Mouse (Mus musculus) fat pad, adult 2 months (tissue): ENCODE results near the gene Plxna4.

Source experiments
- DNase-seq: peaks from one replicate; pipeline ENCODE4 v3.0.0-alpha.2; 2011; ENCODE audit warnings: low read depth, low spot score; ENCODE audit errors: extremely low read depth

Gene Plxna4

GRCm38 (mm10) chr6:32261339-32261738, 326.7 kb downstream of the Plxna4 start:
- no peak for DNase-seq

DNA sequence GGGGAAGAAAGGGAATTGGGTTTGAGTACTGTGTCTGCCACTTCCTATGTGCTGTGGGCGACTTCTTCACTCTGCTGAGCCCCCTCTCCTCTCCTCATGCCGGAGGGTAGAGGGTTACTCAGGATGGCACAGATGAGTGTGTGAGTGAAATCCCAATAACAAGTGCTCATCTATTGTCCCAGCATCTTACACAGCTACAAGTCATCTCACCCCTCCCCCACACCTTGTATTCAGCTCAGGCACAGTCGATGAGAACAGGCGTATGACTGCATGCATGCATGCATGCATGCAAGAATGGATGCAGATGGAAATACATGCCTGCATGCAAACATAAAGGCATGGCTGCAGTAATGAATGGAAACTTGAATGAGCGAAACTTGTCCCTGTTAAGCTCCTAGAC, 327.7 kb downstream of the Plxna4 start:
- DNase-seq: no peak

GRCm38 (mm10) chr6:32255191-32255590, 332.8 kb downstream of the Plxna4 start:
- no peak for DNase-seq

DNA sequence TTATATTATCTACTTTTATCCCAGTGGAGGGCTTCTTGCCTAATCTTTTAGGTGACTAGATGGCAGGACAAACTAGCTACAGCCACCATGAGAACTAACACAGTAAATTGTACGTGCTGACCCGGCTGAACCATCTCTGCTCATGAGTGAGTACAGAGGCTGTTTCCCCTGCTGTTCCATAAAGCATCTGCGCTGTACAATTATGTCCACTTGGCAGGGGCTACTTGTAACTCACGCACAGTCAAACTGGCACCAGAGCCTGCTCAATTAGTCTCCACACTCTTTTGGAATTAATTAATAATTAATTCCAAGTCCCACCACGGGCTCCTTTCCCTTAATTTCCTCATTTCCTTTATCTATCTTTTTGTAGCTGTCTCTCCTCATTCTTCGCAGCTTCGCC, 335.8 kb downstream of the Plxna4 start:
- no peak for DNase-seq

- DNase-seq: no peak
Measured at GRCm38 (mm10) chr6:32251674-32252073, 336.3 kb downstream of the Plxna4 start.

- DNase-seq: no peak
Measured at GRCm38 (mm10) chr6:32246036-32246435, 342.0 kb downstream of the Plxna4 start.

DNA sequence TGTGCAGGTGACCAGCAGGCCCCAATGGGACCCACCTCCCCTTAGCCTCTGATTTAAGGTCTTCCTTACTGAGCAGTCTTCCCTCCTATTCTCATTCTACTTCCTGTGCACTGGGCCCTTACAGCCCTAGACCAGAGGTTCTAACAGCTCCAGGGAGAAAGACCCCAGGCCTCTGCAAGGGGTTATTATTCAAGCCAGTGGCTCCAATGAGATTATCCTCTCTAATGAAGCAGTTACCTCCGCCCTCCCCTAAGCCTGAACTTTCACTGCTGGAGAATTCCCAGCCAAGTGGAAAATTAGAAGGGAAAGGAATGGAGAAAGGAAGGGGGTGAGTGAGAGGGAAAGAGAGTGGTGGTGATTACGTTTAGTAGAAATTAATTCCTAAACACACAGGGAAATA, 345.0 kb downstream of the Plxna4 start:
- DNase-seq: no peak

DNA sequence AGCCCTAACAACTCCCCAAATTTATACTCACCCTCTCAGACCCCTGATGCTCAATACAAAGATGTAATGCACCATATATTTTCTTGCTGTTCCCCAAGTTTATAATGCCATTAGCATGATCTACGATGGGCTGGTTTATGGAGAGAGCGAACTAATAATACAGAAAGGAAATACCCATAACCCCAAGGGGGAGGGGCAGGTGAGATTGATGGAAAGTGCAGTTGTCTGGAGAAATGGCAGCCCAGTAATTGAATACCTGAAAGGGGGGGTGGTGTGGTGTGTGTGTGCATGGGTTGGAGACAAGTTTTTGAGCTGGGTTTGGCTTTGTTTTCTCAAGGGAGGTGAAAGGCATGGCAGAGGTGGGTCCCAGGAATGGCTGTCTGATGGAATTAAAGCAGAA, 356.6 kb downstream of the Plxna4 start:
- DNase-seq: no peak

DNA sequence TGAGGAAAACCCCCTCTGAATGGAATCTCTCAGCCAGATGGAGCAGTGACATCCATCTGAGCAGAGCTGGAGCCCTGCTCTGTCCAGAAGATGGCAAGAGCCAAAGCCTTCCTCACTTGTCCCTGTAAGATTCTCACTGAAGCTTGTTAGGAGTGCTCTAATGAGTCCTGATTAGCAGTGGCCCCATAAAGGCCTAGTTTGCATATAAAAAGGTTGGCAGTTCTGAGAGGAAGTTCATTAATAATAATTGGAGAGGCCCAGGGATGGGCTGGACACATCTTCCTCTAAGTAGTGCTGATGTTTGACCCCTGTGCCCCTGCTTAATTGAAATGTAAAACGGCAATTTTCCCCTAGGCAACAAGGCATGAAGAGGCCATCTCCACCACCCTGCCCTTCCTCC, 361.4 kb downstream of the Plxna4 start:
- DNase-seq: no peak

DNA sequence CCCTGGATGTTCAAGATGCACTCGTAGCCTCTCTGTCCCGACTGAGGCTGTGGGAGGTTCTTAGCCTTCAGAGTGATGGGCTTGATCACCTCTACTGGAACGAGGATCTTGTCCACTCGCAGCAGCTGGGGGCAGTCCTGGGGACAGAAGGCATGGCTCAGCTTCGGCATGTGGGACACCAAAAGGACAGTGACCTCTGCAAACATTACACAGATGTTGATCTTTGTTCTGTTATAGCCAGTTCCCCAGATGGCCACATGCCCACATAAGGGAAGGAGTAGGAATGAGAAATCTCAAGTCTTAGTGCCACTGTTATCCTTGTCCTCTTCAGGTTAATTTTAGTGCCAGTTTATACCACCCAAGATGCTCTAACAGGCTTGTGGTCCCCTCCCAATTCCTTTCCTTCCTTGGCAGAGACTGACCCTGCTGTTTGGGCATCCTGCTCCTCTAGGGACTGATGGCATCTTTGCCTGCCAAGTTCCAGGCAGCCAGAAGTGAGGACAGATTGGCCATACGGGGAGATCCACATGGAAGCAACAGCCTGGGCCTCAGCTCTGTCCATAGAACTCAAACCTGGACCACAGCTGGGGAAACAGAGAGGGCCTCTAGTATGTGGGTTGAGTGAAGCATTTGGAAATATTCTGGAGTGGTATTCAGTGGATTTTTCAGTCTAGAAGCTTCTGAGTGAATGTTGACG, 363.8 kb downstream of the Plxna4 start:
- no peak for DNase-seq

- no peak for DNase-seq
Measured at GRCm38 (mm10) chr6:32220765-32221164, 367.2 kb downstream of the Plxna4 start.

- no peak for DNase-seq
Measured at GRCm38 (mm10) chr6:32218544-32218943, 369.4 kb downstream of the Plxna4 start.

GRCm38 (mm10) chr6:32212439-32212838, 375.6 kb downstream of the Plxna4 start:
- no peak for DNase-seq

DNA sequence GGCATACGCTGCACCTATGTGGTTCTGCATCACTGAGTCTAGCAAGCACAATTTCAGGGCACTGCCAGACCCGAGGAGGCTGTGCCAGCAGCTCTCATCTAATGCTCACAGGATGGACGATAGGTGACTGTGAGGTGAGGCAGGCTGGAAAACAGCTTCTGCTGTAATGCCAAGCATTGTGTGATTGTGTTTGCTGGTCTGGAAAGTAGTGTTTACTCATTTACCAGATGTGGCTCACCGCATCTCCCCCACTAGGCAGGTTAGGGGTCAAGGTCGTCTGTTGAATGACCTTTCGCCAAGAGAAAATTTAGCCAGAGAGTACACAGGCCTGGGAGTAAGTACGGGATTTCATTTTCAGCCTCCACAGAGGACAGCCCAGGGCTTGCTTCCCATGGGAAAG, 377.9 kb downstream of the Plxna4 start:
- no peak for DNase-seq

- no peak for DNase-seq
Measured at GRCm38 (mm10) chr6:32208951-32209350, 379.0 kb downstream of the Plxna4 start.

DNA sequence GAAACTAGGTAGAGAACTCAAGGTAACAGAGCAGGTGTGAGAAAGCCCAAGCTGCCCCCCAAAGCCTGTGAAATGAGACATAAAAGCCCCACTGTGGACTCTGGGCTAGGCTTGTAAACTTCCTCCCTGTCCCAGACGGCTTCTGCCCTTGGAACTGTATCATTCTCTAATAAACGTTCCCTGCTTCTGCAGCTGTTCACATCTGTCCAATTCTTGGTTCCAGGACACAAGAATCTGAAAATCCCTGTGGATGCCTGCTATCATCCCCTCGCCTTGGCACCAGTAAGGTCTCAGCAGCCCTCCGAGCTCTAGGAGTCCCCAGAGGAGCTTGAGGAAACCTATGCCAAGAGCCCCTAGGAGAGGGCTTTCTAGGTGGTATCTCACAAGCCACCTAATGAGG, 383.7 kb downstream of the Plxna4 start:
- DNase-seq: no peak

DNA sequence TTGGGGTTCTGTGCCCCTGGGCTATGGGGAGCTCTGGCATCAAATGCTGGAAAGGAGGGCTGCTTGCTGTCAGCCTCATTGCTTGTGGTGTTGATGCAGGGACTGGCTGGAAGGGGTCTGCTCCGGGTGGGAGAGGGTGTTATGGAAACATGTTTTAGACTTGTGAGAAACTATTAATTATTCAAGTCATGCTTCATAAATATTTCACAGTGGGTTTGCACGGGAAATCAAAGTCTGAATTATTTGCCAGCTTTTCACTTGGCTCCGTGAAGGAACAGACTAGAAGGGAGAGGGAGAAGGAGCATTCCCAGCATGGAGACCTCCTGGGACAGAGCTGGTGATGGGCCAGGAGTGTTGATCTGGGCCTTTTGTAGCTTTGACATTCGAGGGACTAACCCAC, 384.6 kb downstream of the Plxna4 start:
- no peak for DNase-seq

- DNase-seq: no peak
Measured at GRCm38 (mm10) chr6:32202664-32203192, 385.3 kb downstream of the Plxna4 start.

DNA sequence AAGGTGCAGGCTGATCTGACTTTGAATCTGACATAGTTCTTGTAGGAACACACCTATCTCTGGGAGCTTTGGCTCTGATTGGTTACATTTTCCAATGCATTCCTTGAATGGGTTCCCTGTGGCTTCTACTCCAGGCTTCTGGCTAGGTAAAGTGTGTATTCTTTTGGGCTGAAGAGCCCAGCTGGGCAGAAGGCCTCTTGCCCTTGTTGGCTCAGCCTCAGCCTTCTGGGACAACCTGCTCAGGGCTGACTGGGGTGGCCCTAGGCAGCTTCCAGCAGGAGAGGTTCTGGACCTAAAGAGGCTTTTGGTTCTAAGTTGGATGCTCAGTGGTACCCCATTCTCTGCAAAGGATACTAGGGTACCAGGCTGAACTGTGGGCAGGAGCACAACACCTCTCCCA, 386.5 kb downstream of the Plxna4 start:
- DNase-seq: no peak

- DNase-seq: no peak
Measured at GRCm38 (mm10) chr6:32199616-32200015, 388.4 kb downstream of the Plxna4 start.

GRCm38 (mm10) chr6:32196913-32197312, 391.1 kb downstream of the Plxna4 start:
- DNase-seq: no peak

- DNase-seq: no peak
Measured at GRCm38 (mm10) chr6:32193046-32193445, 394.9 kb downstream of the Plxna4 start.

DNA sequence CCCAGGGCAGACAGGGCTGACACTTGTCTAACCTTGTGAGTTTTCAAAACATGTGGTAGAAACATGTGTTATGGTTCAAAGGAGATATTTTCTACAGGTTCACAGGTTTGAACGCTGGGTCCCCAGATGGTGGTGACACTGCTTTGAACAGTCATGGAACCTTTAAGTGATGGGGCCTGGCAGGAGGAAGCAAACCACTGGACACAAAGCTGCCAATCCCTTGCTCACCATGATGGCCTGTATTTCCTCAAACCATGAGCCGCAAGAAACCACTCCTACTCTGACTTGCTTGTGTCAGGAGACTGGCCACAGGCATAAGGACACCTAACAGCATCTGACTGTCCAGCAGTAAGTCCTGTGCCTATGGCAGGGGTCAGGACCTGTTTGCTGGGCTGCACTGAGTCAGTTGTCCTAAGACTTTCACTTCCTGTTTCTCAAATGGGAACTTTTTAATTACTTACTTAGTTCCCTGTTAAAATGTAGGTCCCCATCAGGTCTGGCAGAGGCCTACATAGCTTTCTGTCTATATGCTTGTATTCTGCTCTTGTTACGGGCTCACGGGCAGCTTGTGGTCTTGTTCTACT, 403.5 kb downstream of the Plxna4 start:
- no peak for DNase-seq
